Mouse (Mus musculus) thymus, adult 2 months (tissue): ENCODE data around the gene Olfr986. TPM values are rescaled to one million over a fixed set of nuclear protein-coding genes. Genes with fewer than 3 reads are reported as not detected.
"Not testable (repeated sequence)": the region's sequence is repeated elsewhere in the genome, so short reads cannot be mapped to it uniquely, and the experiment has no call there.

ENCODE experiments used
- DNase-seq: peaks from one replicate; pipeline ENCODE4 v3.0.0; 2021
- H3K27ac ChIP-seq: fragments of 200-500 bp; 2 replicates; pipeline ENCODE4 v1.5.1; 2012; ENCODE audit warnings: low read length, control low read depth; ENCODE audit not compliant: control insufficient read depth, insufficient read depth
- H3K27me3 ChIP-seq: fragments of 200-500 bp; 2 replicates; pipeline ENCODE4 v1.6.1; 2012; ENCODE audit warnings: mild to moderate bottlenecking, low read length, moderate library complexity, mixed read lengths; ENCODE audit not compliant: control insufficient read depth, insufficient read depth
- H3K36me3 ChIP-seq: fragments of 200-500 bp; 2 replicates; pipeline ENCODE4 v1.6.1; 2012; ENCODE audit warnings: mild to moderate bottlenecking, low read length, moderate library complexity; ENCODE audit not compliant: control insufficient read depth, insufficient read depth
- H3K4me1 ChIP-seq: fragments of 200-500 bp; replicated peaks from 2 replicates; pipeline ENCODE4 v1.6.1; 2012; ENCODE audit warnings: low read length; ENCODE audit not compliant: control insufficient read depth, insufficient read depth
- H3K4me3 ChIP-seq: fragments of 200-500 bp; 2 replicates; pipeline ENCODE4 v1.5.1; 2012; ENCODE audit warnings: mild to moderate bottlenecking, low read length, control low read depth, moderate library complexity; ENCODE audit not compliant: control insufficient read depth, insufficient read depth
- CTCF ChIP-seq: fragments of 200-500 bp; IDR thresholded peaks from 2 replicates; pipeline ENCODE4 v1.5.1; 2012; ENCODE audit warnings: mild to moderate bottlenecking, control low read depth, low read length, moderate library complexity, borderline replicate concordance; ENCODE audit not compliant: control insufficient read depth, poor library complexity, insufficient read depth; ENCODE audit errors: extremely low read depth
- POLR2A ChIP-seq: fragments of 200-500 bp; IDR thresholded peaks from 2 replicates; pipeline ENCODE4 v1.6.1; 2012; ENCODE audit warnings: mild to moderate bottlenecking, low read length, control low read depth, moderate library complexity; ENCODE audit not compliant: control insufficient read depth, poor library complexity, insufficient read depth; ENCODE audit errors: extremely low read depth
- WGBS: fragments of 180-500 bp; shearing (Covaris S2); methylation state at CpG from one replicate; pipeline ENCODE4 v1.1.7; 2018; 5-methylcytosine and 5-hydroxymethylcytosine counted together
- polyA plus RNA-seq: library from polyadenylated mRNA; depleted of rRNA; stranded (reverse); fragments of >200 nt; gene quantifications from 2 replicates; pipeline ENCODE4 v1.2.3, GENCODE M21; 2012

The Olfr986 gene
- polyA plus RNA-seq, 1 experiment: not detected

DNA sequence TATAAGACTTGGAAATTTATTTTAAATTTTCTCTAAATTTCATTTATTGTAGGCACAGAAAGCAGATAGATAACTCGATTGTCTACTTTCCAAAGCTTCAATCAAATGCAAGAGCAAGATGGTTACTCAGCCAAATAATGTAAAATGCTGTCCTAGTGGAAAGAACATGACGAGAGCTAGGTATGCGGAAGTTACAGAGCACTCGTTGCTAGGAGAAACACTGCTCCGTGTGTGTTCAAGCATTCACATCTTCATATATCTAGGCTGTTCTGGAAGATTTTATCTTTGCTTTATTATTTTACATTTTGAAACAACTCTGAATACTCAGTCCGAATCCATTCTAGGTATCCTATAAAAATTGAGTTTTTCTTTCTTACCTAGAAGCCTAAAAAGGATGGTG, 3.7 kb upstream of the Olfr986 start:
- Histone ChIP-seq H3K27ac (no peak overlapping the region), H3K27me3 (no peaks in the 10 kb centered on the region), H3K36me3 (no peaks in the 10 kb centered on the region), H3K4me1 (no peaks in the 10 kb centered on the region), H3K4me3 (no peak overlapping the region)
- 93% methylated on average over 6 of the region's 6 CpGs for WGBS
- TF ChIP-seq CTCF (no peak), POLR2A (no peak)
- no peak for DNase-seq

DNA sequence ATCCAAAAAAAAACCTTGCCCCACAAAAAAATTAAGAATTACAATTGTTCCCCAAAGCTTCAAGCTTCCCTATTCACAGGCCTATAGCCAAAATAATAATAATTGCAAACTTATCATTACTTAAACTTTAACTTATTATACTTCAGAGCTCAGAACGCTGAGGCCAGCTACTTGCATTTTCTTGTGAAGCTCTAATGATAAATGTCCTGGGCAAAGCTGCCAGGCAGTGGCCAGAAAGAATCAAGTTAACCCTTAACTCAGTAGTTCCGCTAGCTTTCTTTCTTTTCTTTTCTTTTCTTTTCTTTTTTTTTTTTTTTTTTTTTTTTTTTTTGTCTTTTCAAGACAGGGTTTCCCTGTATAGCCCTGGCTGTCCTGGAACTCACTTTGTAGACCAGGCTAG, 4.4 kb downstream of the Olfr986 start:
- not testable (repeated sequence) for H3K4me3 ChIP-seq, DNase-seq, H3K27me3 ChIP-seq, H3K27ac ChIP-seq, H3K36me3 ChIP-seq, H3K4me1 ChIP-seq
- 84% methylated on average over 2 of the region's 2 CpGs for WGBS

DNA sequence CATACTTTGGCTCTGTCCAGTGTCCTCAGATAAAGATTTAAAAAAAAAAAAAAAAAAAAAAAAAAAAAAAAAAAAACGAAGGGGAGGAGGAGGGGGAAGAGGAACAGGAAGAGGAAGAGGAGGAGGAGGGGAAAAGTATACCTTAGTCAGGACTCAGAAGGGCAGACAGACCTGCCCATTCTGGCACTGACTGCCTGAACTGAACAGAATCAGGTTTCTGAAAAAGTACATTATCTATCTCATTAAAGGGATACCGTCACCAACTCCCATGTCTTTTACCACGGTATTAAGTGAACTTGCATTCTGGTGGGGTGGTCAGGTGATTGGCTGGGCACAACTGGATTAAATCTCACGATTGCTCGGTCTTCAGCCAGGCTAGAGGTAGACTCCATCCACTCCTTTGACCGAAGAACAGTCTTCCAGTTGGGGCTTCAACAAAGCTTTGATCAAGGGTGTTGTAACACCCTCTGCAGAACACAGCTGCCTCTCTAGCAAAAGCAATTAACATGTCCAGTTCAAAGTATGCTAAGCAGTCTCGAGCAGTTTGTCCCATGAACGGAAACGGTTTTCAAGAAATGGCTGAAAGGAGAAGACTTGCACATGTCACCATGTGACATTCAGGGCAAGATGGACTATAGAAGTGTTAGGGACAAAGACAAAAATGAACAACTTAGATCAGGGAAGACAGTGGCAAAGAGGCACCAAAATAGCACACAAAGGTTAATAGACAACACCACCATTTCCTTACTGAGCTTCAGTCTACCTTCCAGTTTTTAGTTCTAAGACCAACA, 10.6 kb downstream of the Olfr986 start:
- Histone ChIP-seq H3K27ac (no peak overlapping the region), H3K27me3 (no peaks in the 10 kb centered on the region), H3K4me3 (no peak overlapping the region; the same call in 1 of the 2 replicates), H3K4me1 (0 out of 2 replicates have a peak, but pooled peaks cover 7% of the 10 kb centered on the region), H3K36me3 (no peaks in the 10 kb centered on the region)
- TF ChIP-seq POLR2A (no peak), CTCF (no peak)
- no peak for DNase-seq
- 94% methylated on average over 8 of the region's 9 CpGs for WGBS

GRCm38 (mm10) chr9:40192098-40193038, 11.6 kb downstream of the Olfr986 start, which contains the start of gene Zfp202:
Zfp202 (plus strand) TSS chr9:40192316.
- Histone ChIP-seq H3K4me3 (peak within 1 kb of the TSS; percentile 69), H3K4me1 (0 out of 2 replicates have a peak, but pooled peaks cover 7% of the 10 kb centered on the region), H3K27ac (no peak within 1 kb of the TSS), H3K27me3 (no peaks in the 10 kb centered on the region), H3K36me3 (no peaks in the 10 kb centered on the region)
- WGBS: 2% methylated on average over 60 of the region's 63 CpGs
- DNase-seq: peak; percentile 64
- 0 out of 2 replicates have a peak, but pooled peaks have one; percentile 16 for TF ChIP-seq POLR2A
- TF ChIP-seq CTCF: no peak; the same call in 1 of the 2 replicates

DNA sequence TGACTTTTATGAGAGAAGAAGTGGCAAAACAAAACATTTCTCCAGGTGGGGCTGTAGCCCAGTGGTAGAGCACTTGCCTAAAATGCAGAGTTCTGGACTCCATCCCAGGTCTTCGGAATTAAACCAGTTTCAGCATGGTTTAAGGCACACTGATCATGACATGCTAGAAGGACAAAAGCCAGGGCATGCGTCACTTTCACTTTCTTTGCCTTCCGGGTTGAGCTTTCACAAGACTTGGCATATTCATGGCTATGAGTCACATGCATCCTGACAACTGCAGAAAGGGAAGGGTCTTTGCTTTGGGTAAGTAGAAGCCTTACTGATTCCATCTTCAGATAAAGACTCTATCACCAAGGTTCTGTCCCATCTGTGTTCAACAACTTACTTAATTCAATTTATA, 15.3 kb downstream of the Olfr986 start:
- H3K4me3 ChIP-seq: no peak overlapping the region
- no peaks in the 10 kb centered on the region for H3K27me3 ChIP-seq
- no peaks in the 10 kb centered on the region for H3K36me3 ChIP-seq
- H3K27ac ChIP-seq: no peak overlapping the region
- WGBS: 86% methylated on average over 3 of the region's 3 CpGs
- DNase-seq: no peak
- 0 out of 2 replicates have a peak, but pooled peaks cover 7% of the 10 kb centered on the region for H3K4me1 ChIP-seq
- TF ChIP-seq CTCF (no peak), POLR2A (no peak)

- H3K4me1 ChIP-seq: no peaks in the 10 kb centered on the region
- DNase-seq: no peak
- WGBS: 76% methylated on average over 5 of the region's 5 CpGs
- H3K27me3 ChIP-seq: no peaks in the 10 kb centered on the region
- TF ChIP-seq CTCF: no peak
- TF ChIP-seq POLR2A: no peak
- H3K4me3 ChIP-seq: no peak overlapping the region
- no peaks in the 10 kb centered on the region for H3K36me3 ChIP-seq
- no peak overlapping the region for H3K27ac ChIP-seq
Observed at GRCm38 (mm10) chr9:40206546-40206950, 25.8 kb downstream of the Olfr986 start.
